Comparison of ENCODE assay signal across 8 mouse cellular contexts in genomic region chr13:107168599-107169149, GRCm38 (mm10).
DNase-seq lines count a peak whose midpoint lies in the region; ATAC-seq and TF ChIP-seq lines count a peak whose summit lies in the region.

No protein-coding gene starts in this region.

- H3K27me3 ChIP-seq in hindbrain, postnatal 0 days (ENCODE audit: insufficient read depth, low read length), result no peaks in the 10 kb centered on the region

- ATAC-seq in hindbrain, postnatal 0 days, result peak; percentile 87
- ATAC-seq in erythroid progenitor cell, adult 5-6 weeks (replicated peaks; ENCODE audit: low FRiP score, poor library complexity, severe bottlenecking), result no peak

- peak overlapping the region; percentile 6; the same call in 1 of the 2 replicates for H3K27ac ChIP-seq in hindbrain, postnatal 0 days
- no peak overlapping the region for H3K27ac ChIP-seq in left cerebral cortex, adult 2 months

- peaks cover 6% of the 10 kb centered on the region; the same call in 1 of the 2 replicates for H3K4me1 ChIP-seq in hindbrain, postnatal 0 days (ENCODE audit: insufficient read depth, low read length)

- TF ChIP-seq CTCF in hindbrain, postnatal 0 days (IDR thresholded peaks at IDR 0.05; ENCODE audit: low read depth), result no peak
- TF ChIP-seq CTCF in left cerebral cortex, adult 2 months (IDR thresholded peaks at IDR 0.05), result no peak

- DNase-seq in adrenal gland, adult 2 months, result peak; percentile 39
- DNase-seq in cerebellum, postnatal 10 days, result peak; percentile 75 to 85
- DNase-seq in gastrocnemius, postnatal 10 days, result peak; percentile 15
- DNase-seq in hindbrain, postnatal 0 days (ENCODE audit: low spot score), result peak; percentile 80
- DNase-seq in left cerebral cortex, adult 2 months (ENCODE audit: extremely low spot score in 1 of 2, low spot score in 2 of 2), result peak; percentile 22 to 37
- peak; percentile 63 for DNase-seq in lung, postnatal 25 days (ENCODE audit: low spot score)
- DNase-seq in retina, adult 2 months (ENCODE audit: low read depth, low spot score), result peak; percentile 16

- no peaks in the 10 kb centered on the region for H3K9me3 ChIP-seq in hindbrain, postnatal 0 days (ENCODE audit: low read length)

- 0 out of 2 replicates have a peak overlapping the region, but pooled peaks have one; percentile 10 for H3K9ac ChIP-seq in hindbrain, postnatal 0 days (replicated peaks; ENCODE audit: low read length)

- H3K36me3 ChIP-seq in hindbrain, postnatal 0 days (ENCODE audit: insufficient read depth, low read length), result no peaks in the 10 kb centered on the region

- H3K4me3 ChIP-seq in hindbrain, postnatal 0 days (ENCODE audit: low read length), result peak overlapping the region; percentile 24
- H3K4me3 ChIP-seq in left cerebral cortex, adult 2 months, result peak overlapping the region; percentile 42

- intact Hi-C loops in left cerebral cortex, adult 2 months (cut with DNase I), result no loop called here

- WGBS in hindbrain, postnatal 0 days, result under 1% methylated on average over 15 of the region's 15 CpGs

- H3K4me2 ChIP-seq in hindbrain, postnatal 0 days (ENCODE audit: low read depth, low read length), result peak overlapping the region; percentile 52

Comparison
In these comparisons a context has a peak if more than half of its experiments do, and no peak if none do; other contexts are left out.
1. DNase-seq: peak in every context shown above with its lines; median percentile 80 in cerebellum, postnatal 10 days; 80 in hindbrain, postnatal 0 days; 63 in lung, postnatal 25 days; 39 in adrenal gland, adult 2 months; 30 in left cerebral cortex, adult 2 months; 16 in retina, adult 2 months; 15 in gastrocnemius, postnatal 10 days.